Mouse (Mus musculus) MEL (cell line): ENCODE data around the gene BC053393. TPM values are rescaled to one million over a fixed set of nuclear protein-coding genes. Genes with fewer than 3 reads are reported as not detected.

Source experiments
- DNase-seq: peaks from one replicate; pipeline ENCODE4 v3.0.0; 2011; ENCODE audit warnings: low read depth, low spot score
- H3K27ac ChIP-seq: 2 replicates; pipeline ENCODE4 v1.5.1; 2012; ENCODE audit warnings: low read depth, mild to moderate bottlenecking, control low read depth, low read length, moderate library complexity; ENCODE audit not compliant: control insufficient read depth
- H3K27me3 ChIP-seq, 2 experiments: fragments of 150-350 bp in 1 of 2; sonication (generic) in 1 of 2; 2 replicates each; pipeline ENCODE4 v1.6.1; 2012; ENCODE audit warnings: low read length in 2 of 2, mild to moderate bottlenecking in 2 of 2, improper control_type of control experiment in 1 of 2, moderate library complexity in 1 of 2; ENCODE audit not compliant: insufficient read depth in 2 of 2, control insufficient read depth in 1 of 2
- H3K36me3 ChIP-seq, 2 experiments: 2 replicates each; pipeline ENCODE4 v1.6.1; 2012 to 2014; ENCODE audit warnings: low read length in 2 of 2, improper control_type of control experiment in 1 of 2, inconsistent platforms in 1 of 2, mild to moderate bottlenecking in 1 of 2; ENCODE audit not compliant: insufficient read depth in 2 of 2, control insufficient read depth in 1 of 2
- H3K4me1 ChIP-seq, 2 experiments: fragments of 150-350 bp in 1 of 2; sonication (generic) in 1 of 2; 2 replicates each; pipeline ENCODE4 v1.6.1; 2012; ENCODE audit warnings: low read length in 2 of 2, improper control_type of control experiment in 1 of 2, mild to moderate bottlenecking in 1 of 2; ENCODE audit not compliant: insufficient read depth in 2 of 2, control insufficient read depth in 1 of 2
- H3K4me3 ChIP-seq, 2 experiments: fragments of 150-350 bp in 1 of 2; sonication (generic) in 1 of 2; 2 replicates each; pipeline ENCODE4 v1.5.1; 2012; ENCODE audit warnings: low read depth in 2 of 2, low read length in 2 of 2, mild to moderate bottlenecking in 2 of 2, moderate library complexity in 2 of 2, control low read depth in 1 of 2, improper control_type of control experiment in 1 of 2; ENCODE audit not compliant: control insufficient read depth in 1 of 2, insufficient read depth in 1 of 2
- H3K79me2 ChIP-seq: 2 replicates; pipeline ENCODE4 v1.6.1; 2012; ENCODE audit warnings: mild to moderate bottlenecking, low read length, moderate library complexity; ENCODE audit not compliant: control insufficient read depth, poor library complexity, insufficient read depth
- H3K9ac ChIP-seq: 2 replicates; pipeline ENCODE4 v1.6.1; 2012; ENCODE audit warnings: low read depth, mild to moderate bottlenecking, control low read depth, low read length, moderate library complexity; ENCODE audit not compliant: control insufficient read depth, poor library complexity, severe bottlenecking
- H3K9me3 ChIP-seq: fragments of 150-350 bp; sonication (generic); replicated peaks from 2 replicates; pipeline ENCODE4 v1.6.1; 2012; ENCODE audit warnings: mild to moderate bottlenecking, low read length, improper control_type of control experiment, moderate library complexity; ENCODE audit not compliant: insufficient read depth
- BHLHE40 ChIP-seq: IDR thresholded peaks from 2 replicates; pipeline ENCODE4 v1.6.1; 2012; ENCODE audit warnings: low read depth, mild to moderate bottlenecking, inconsistent platforms, low read length, improper control_type of control experiment, borderline replicate concordance
- CHD1 ChIP-seq: IDR thresholded peaks from 2 replicates; pipeline ENCODE4 v1.6.1; 2012; ENCODE audit warnings: low read depth, mild to moderate bottlenecking, inconsistent platforms, low read length, improper control_type of control experiment
- CHD2 ChIP-seq: IDR thresholded peaks from 2 replicates; pipeline ENCODE4 v1.6.1; 2011; ENCODE audit warnings: low read length, improper control_type of control experiment
- E2F4 ChIP-seq: IDR thresholded peaks from 2 replicates; pipeline ENCODE4 v1.6.1; 2011; ENCODE audit warnings: low read depth, low read length, improper control_type of control experiment, borderline replicate concordance
- ELF1 ChIP-seq: IDR thresholded peaks from 2 replicates; pipeline ENCODE4 v1.6.1; 2014; ENCODE audit warnings: low read depth, mild to moderate bottlenecking, inconsistent platforms, low read length, improper control_type of control experiment, moderate library complexity
- EP300 ChIP-seq, 2 experiments: IDR thresholded peaks; 2 replicates each; pipeline ENCODE4 v1.6.1; 2011; ENCODE audit warnings: improper control_type of control experiment in 2 of 2, low read length in 2 of 2, low read depth in 1 of 2, mild to moderate bottlenecking in 1 of 2
- ETS1 ChIP-seq: IDR thresholded peaks from 2 replicates; pipeline ENCODE4 v1.6.1; 2012; ENCODE audit warnings: low read depth, mild to moderate bottlenecking, inconsistent platforms, low read length, improper control_type of control experiment, moderate library complexity
- KAT2A ChIP-seq: conservative IDR thresholded peaks from 2 replicates; pipeline ENCODE4 v1.6.1; 2012; ENCODE audit warnings: low read depth, low read length, improper control_type of control experiment, inconsistent platforms
- MAFK ChIP-seq: IDR thresholded peaks from 2 replicates; pipeline ENCODE4 v1.6.1; 2011; ENCODE audit warnings: low read depth, mild to moderate bottlenecking, low read length, improper control_type of control experiment, borderline replicate concordance
- MAZ ChIP-seq: IDR thresholded peaks from 2 replicates; pipeline ENCODE4 v1.6.1; 2012; ENCODE audit warnings: low read depth, mild to moderate bottlenecking, inconsistent platforms, low read length, improper control_type of control experiment
- MYB ChIP-seq: IDR thresholded peaks from 2 replicates; pipeline ENCODE4 v1.6.1; 2011; ENCODE audit warnings: mild to moderate bottlenecking, low read depth, low read length, improper control_type of control experiment
- MYC ChIP-seq: IDR thresholded peaks from 2 replicates; pipeline ENCODE4 v1.6.1; 2011; ENCODE audit warnings: low read depth, mild to moderate bottlenecking, low read length, improper control_type of control experiment, moderate library complexity
- POLR2A ChIP-seq, 2 experiments: IDR thresholded peaks; 2 replicates each; pipeline ENCODE4 v1.6.1; 2011 to 2012; ENCODE audit warnings: low read length in 2 of 2, mild to moderate bottlenecking in 2 of 2, control low read depth in 1 of 2, improper control_type of control experiment in 1 of 2, low read depth in 1 of 2, moderate library complexity in 1 of 2; ENCODE audit not compliant: control insufficient read depth in 1 of 2, insufficient read depth in 1 of 2, poor library complexity in 1 of 2
- POLR2AphosphoS5 ChIP-seq: IDR thresholded peaks from 2 replicates; pipeline ENCODE4 v1.6.1; 2012; ENCODE audit warnings: low read depth, borderline replicate concordance, mild to moderate bottlenecking, inconsistent platforms, low read length, moderate library complexity, mixed read lengths
- RAD21 ChIP-seq: IDR thresholded peaks from 2 replicates; pipeline ENCODE4 v1.6.1; 2011; ENCODE audit warnings: mild to moderate bottlenecking, low read depth, low read length, improper control_type of control experiment
- RCOR1 ChIP-seq: IDR thresholded peaks from 2 replicates; pipeline ENCODE4 v1.6.1; 2012; ENCODE audit warnings: low read depth, mild to moderate bottlenecking, inconsistent platforms, low read length, improper control_type of control experiment
- TBP ChIP-seq: IDR thresholded peaks from 2 replicates; pipeline ENCODE4 v1.8.0; 2011; ENCODE audit warnings: low read depth, low read length, improper control_type of control experiment
- TCF12 ChIP-seq: IDR thresholded peaks from 2 replicates; pipeline ENCODE4 v1.6.1; 2014; ENCODE audit warnings: low read depth, mild to moderate bottlenecking, inconsistent platforms, low read length, improper control_type of control experiment, moderate library complexity
- UBTF ChIP-seq: IDR thresholded peaks from 2 replicates; pipeline ENCODE4 v1.6.1; 2012; ENCODE audit warnings: low read depth, mild to moderate bottlenecking, inconsistent platforms, low read length, improper control_type of control experiment, moderate library complexity, borderline replicate concordance; ENCODE audit not compliant: insufficient read depth
- ZKSCAN1 ChIP-seq: IDR thresholded peaks from 2 replicates; pipeline ENCODE4 v1.6.1; 2012; ENCODE audit warnings: low read depth, mild to moderate bottlenecking, inconsistent platforms, low read length, improper control_type of control experiment, moderate library complexity
- ZMIZ1 ChIP-seq: IDR thresholded peaks from 2 replicates; pipeline ENCODE4 v1.6.1; 2012; ENCODE audit warnings: low read depth, mild to moderate bottlenecking, inconsistent platforms, low read length, improper control_type of control experiment, moderate library complexity
- polyA plus RNA-seq, 2 experiments: library from polyadenylated mRNA; stranded (reverse) in 1 of 2; unstranded in 1 of 2; fragments of >175 nt in 1 of 2; fragments of >200 nt in 1 of 2; gene quantifications; 2 replicates each; pipeline versions ENCODE4 v1.2.1 to v1.2.4; 2012; ENCODE audit warnings: low replicate concordance in 2 of 2, low read depth in 1 of 2; ENCODE audit not compliant: insufficient read length in 2 of 2, insufficient read depth in 1 of 2, missing spikeins in 1 of 2
- total RNA-seq: library from RNA; depleted of rRNA; stranded (reverse); fragments of 300-350 nt; gene quantifications from 2 replicates; pipeline ENCODE4 v1.2.3, GENCODE M21; 2012

Gene BC053393
- total and polyA plus RNA-seq, 3 experiments, result not detected

DNA sequence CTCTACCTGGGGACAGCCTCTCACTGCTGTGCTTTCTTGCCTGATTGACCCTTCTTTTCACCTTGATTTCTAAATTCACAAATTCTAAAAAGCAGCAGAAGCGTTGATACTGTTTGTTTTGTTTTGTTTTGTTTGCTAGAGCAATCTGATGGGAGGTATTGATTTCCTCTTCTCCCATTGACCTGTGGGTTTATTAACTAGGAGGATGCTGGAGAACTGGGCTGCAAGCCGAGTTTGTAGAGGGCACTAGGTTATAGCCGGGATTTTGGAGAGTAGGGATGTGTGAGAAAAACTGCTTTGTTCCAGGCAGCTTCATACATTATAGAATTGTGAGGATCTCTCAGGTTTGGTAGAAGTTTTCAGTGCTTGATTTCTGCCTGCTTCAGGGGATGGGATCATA is 9.1 kb downstream of the BC053393 start:
- no peak overlapping the region for H3K27ac ChIP-seq
- no peaks in the 10 kb centered on the region for H3K79me2 ChIP-seq
- H3K9ac ChIP-seq, result no peak overlapping the region
- no peaks in the 10 kb centered on the region for H3K36me3 ChIP-seq
- TF ChIP-seq TBP (no peak), EP300 (IDR thresholded peaks at IDR 0.05; ENCODE audit: low read depth in 1 of 2, low read length in 2 of 2) (no peak), POLR2A (IDR thresholded peaks at IDR 0.05; ENCODE audit: control insufficient read depth in 1 of 2, insufficient read depth in 1 of 2, low read depth in 1 of 2, low read length in 2 of 2, poor library complexity in 1 of 2) (no peak), E2F4 (no peak), CHD1 (no peak), ZMIZ1 (no peak), ETS1 (no peak), BHLHE40 (no peak), MAFK (no peak), KAT2A (no peak), MYC (no peak), MAZ (no peak), CHD2 (no peak), RCOR1 (no peak), UBTF (no peak), TCF12 (no peak), ZKSCAN1 (no peak), ELF1 (no peak), RAD21 (no peak), POLR2AphosphoS5 (no peak)
- H3K4me3 ChIP-seq, result no peak overlapping the region
- H3K9me3 ChIP-seq, result no peaks in the 10 kb centered on the region
- DNase-seq, result no peak
- no peaks in the 10 kb centered on the region; a peak in 1 of 4 replicates for H3K27me3 ChIP-seq
- no peaks in the 10 kb centered on the region for H3K4me1 ChIP-seq

DNA sequence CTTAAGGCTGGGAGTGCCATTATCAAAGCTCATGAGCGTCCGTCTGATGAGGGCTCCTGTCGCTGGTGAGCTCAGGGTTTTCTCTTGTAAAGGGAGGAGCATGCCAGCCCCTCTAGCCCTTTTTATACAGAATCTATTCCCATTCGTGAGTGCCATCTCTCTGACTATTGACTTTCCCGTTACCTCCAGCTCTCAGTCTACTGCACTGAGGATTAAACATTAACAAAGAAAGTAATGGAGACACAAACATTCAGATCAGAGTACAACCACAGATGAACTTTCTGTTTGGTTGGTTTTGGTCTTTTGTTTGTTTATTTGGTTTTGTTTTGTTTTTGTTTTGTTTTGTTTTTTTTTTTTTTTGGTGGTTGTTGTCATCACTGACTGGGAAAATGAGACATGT is 11.4 kb downstream of the BC053393 start:
- TF ChIP-seq UBTF (no peak), POLR2AphosphoS5 (no peak), MYB (no peak), RAD21 (no peak), ZKSCAN1 (no peak), KAT2A (no peak)
- H3K27me3 ChIP-seq, result 0 out of 4 replicates have a peak, but pooled peaks cover 0 to 1% of the 10 kb centered on the region in 2 experiments
- H3K4me1 ChIP-seq, result no peaks in the 10 kb centered on the region
- H3K36me3 ChIP-seq, result no peaks in the 10 kb centered on the region
- no peaks in the 10 kb centered on the region for H3K9me3 ChIP-seq
- no peak overlapping the region for H3K27ac ChIP-seq
- H3K4me3 ChIP-seq, result no peak overlapping the region
- H3K9ac ChIP-seq, result no peak overlapping the region
- no peak for DNase-seq
- H3K79me2 ChIP-seq, result no peaks in the 10 kb centered on the region
